Mouse (Mus musculus): ENCODE data around the gene Wwox.

DNA sequence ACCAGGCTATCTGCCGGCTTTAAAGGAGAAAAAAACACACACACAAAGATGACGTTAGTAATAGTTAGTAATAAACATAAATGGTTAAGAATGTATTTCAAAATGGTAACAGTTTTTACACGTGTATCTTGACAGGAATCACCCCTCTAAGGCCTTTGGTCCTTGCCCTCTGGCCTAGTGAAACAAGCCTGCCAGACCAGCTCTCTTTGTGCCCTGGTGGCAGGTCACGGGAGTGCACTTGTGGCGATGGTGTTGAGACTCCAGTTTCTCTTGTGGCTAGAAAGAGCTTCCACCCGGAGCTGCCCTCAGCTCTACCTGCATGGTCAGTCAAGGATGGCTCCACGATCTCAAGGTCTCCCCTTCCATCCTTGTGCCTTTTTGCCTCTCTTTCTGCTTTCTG is 110.6 kb downstream of the Wwox start:
- TF ChIP-seq CTCF (IDR thresholded peaks at IDR 0.05; ENCODE audit: low read depth): peak; percentile 60
- TF ChIP-seq EP300 (IDR thresholded peaks at IDR 0.05; ENCODE audit: low read depth): no peak

Data from liver, embryonic 14.5 days (tissue).